Mouse (Mus musculus) left cerebral cortex, adult 11 months (tissue): ENCODE results near the gene Sema6d.

ENCODE experiments used
- DNase-seq: peaks from one replicate; pipeline ENCODE4 v3.0.0; 2022; ENCODE audit warnings: low spot score

Sema6d gene

DNA sequence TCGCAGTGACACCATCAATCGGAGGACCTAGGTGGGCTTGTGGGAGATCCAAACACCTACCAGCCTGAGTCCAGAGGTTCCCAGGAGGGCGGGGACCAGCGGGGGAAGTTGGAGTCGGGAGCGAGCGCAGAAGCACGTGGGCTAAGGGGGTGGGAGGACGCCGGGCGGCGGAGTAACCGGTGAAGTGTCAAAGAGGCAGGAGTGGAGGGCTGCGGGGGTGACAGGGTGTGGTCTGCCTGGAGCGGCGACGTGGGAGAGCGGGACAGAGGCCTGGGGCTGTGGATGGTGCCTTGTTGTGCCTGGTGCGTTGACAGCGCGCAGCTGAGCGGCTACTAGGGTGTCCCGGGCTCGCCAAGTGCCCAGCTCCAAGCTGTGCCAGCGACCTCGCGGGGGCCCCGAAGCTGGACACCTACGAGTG, at the start of gene Sema6d:
Sema6d (plus strand) TSS at position 157 of the 418 bp plus-strand sequence.
- DNase-seq: no peak

GRCm38 (mm10) chr2:124059910-124060309, 29.9 kb upstream of the Sema6d start:
- DNase-seq: no peak

DNA sequence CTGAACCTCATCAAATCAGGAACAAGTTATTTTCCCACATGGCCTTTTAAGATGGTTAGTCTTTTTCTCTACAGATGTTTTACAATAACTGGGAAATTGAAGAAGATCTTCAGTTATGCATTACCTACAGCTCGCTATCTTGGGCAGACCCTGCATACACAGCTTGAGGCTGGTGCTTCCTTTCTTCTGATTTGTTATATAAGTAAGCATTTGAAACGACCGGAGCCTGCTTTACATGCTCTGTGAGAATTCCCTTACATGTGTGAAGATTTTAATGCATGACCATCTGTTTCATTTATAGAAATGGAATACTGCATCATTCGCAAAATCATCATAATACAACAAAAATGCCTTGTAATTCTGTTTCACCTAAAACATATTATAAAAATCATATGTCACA, 21.4 kb upstream of the Sema6d start:
- DNase-seq: no peak

DNA sequence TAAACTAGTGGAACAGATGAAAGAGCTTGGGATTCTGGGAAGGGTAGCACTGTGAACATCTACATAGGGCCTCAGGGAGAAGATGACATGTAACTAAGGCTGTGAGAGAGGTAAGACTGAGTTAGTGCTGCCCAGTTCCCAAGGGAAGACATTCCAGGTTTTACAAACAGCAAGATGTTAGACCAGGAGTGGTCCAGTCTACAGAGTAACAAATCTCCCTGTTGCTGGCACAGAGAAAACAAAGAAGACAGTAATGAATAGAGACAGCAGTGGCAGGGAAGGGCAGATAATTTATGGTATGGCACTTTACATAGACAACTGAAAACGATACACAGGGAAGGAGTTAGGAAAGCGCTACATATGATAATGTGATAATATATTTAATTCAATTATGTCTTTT, 19.1 kb upstream of the Sema6d start:
- DNase-seq: no peak

DNA sequence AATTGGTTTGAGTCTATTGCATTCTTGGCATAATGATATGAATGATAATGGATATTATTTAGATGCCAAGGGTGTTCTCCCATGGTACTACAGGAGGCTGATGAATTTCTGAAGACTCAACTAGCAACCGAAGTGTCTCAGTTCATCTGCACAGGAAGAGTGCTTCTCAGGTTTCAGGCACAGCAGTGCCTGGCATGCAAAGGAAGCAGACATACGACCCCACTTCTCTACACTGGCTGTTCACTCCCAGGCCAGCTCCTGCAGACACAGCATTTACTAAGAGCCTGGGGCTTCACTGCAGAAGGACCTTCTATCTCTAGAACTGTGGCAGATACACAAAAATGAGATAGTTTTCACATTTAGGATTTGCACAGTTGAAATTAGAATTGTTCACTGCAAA, 18.4 kb upstream of the Sema6d start:
- DNase-seq: no peak

- DNase-seq: no peak
These were observed 717 bp downstream of the Sema6d start for GRCm38 (mm10) chr2:124090231-124091141.

- DNase-seq: no peak
These were observed 9.9 kb downstream of the Sema6d start for GRCm38 (mm10) chr2:124099697-124100096.

- no peak for DNase-seq
These were observed 10.9 kb downstream of the Sema6d start for GRCm38 (mm10) chr2:124100486-124101200.

DNA sequence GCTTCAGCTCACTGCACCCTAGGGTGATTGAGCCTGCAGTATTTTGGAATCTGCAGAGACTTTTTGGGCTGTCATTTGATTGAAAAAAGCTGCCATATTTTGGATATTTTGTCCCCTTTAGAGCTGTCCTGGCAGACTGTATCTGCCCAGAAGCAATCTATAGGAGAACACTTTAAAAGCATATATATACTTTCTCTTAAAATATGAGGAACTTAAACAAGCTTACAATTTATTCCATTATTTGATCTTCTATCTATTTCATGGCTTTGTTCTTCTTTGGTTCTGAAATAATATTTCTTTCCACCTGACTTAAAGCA, 11.4 kb downstream of the Sema6d start:
- DNase-seq: no peak

GRCm38 (mm10) chr2:124101580-124101979, 11.8 kb downstream of the Sema6d start:
- DNase-seq: no peak

GRCm38 (mm10) chr2:124103277-124103676, 13.5 kb downstream of the Sema6d start:
- no peak for DNase-seq

GRCm38 (mm10) chr2:124118469-124119243, 28.9 kb downstream of the Sema6d start:
- DNase-seq: no peak

DNA sequence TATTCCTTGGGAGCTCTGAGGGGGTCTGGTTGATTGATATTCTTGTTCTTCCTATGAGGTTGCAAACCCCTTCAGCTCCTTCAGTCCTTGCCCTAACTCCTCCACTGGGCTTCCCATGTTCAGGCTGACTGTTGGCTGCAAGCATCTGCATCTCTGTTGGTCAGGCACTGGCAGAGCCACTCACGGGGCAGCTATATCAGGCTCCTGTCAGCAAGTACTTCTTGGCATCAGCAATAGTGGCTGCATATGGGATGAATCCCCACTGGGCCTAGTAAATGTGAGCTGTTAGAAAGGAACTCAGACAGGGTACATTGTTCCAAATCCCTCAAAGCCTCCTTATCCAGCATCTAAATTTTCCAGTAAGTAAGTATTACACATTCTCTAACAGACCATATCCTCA, 30.6 kb downstream of the Sema6d start:
- no peak for DNase-seq

- DNase-seq: no peak
These were observed 31.8 kb downstream of the Sema6d start for GRCm38 (mm10) chr2:124121539-124121938.

GRCm38 (mm10) chr2:124125504-124125903, 35.7 kb downstream of the Sema6d start:
- no peak for DNase-seq

DNA sequence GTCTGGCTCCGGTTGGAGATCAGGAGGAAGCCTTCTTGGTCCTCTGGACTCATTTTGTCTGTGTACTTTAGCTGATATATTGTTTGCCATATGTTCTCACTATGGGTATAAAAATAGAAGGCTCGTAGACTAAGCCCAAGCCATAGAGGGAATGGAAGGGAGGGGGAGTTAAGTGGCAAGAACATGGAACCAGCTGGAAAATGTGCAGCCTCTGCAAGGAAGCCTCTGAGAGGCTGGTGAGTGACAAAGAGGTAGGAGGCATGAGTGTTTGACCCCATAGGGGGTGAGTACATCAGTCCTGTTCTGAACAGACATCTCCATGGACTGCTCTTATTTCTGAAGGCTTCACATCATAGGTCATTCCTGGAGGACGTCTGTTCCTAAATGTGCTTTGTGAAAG, 37.1 kb downstream of the Sema6d start:
- peak; percentile 27 for DNase-seq

DNA sequence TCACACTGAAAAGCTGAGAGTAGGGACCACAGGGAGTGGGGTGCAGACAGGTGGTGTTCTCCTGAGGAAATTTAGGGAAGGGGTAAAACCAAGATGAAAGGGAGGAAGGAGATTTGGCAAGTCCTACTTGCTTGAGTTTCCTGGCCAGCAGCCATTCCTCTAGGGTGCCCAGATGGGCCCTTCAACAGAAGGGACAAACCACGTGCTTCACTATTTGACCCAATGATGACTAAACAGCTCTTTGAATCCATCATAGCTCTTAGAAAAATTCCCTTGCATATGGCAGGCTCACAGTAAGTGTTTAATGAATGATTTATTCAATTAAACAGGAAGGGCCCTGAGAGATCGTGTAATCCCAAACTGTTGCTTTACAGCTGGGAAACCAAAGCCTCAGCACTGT, 41.1 kb downstream of the Sema6d start:
- DNase-seq: no peak

GRCm38 (mm10) chr2:124141510-124142044, 51.8 kb downstream of the Sema6d start:
- DNase-seq: no peak

DNA sequence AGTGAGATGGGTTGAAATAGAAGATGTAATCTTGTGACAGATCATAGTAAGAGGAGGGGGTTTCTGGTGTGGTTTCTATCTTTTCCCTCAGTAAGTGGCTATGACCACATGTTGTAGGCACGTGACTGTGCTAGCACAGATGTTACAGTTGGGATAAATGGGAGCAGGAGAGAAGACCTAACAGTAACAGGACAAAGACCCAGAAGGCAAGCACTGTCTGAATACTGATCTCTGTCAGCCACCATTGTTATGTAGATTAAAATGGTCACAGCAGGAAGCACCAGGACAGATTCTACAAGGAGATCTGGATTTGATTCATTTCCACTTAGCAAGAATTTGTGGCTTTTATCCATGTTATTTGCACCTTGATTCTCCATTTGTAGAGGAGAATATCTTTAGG, 55.8 kb downstream of the Sema6d start:
- no peak for DNase-seq

- no peak for DNase-seq
These were observed 68.4 kb downstream of the Sema6d start for GRCm38 (mm10) chr2:124158158-124158557.

GRCm38 (mm10) chr2:124162001-124162599, 72.3 kb downstream of the Sema6d start:
- DNase-seq: no peak

GRCm38 (mm10) chr2:124168411-124168810, 78.6 kb downstream of the Sema6d start:
- DNase-seq: no peak
